Mouse (Mus musculus): Measurements from ENCODE around the gene Inava. TPM values are rescaled to one million over a fixed set of nuclear protein-coding genes. Genes with fewer than 3 reads are reported as not detected.
A peak's percentile ranks its signal among the peaks of the same experiment; 100 is the strongest.

The Inava gene
- polyA plus RNA-seq, 1 experiment from 2014 or later = 23.2 TPM

DNA sequence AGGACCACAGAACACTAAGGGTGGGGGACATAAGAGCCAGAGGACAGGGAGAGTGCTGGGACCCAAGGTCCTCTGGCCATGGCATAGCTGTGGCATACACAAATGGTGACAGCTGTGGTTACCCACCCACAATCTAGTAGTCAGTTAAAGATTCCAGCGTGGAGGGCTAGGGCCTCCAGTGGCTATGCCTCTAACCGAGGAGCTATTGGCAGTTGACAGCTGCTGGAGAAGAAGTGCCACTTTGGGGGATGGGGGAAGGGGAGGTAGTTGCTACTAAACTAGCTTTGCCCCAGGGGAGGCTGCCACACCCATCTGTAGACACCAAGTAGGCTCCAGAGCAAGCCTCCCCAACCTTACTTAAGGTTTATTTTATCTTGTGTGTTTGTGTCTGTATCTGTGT, 19.4 kb upstream of the Inava start:
- H3K27ac ChIP-seq = no peak overlapping the region
- 47% methylated on average over 2 of the region's 2 CpGs for WGBS
- H3K36me3 ChIP-seq (replicated peaks) = no peaks in the 10 kb centered on the region
- no peaks in the 10 kb centered on the region for H3K9me3 ChIP-seq
- H3K4me3 ChIP-seq = no peak overlapping the region
- H3K27me3 ChIP-seq (ENCODE audit: poor library complexity, severe bottlenecking) = peaks cover 37% of the 10 kb centered on the region
- H3K4me1 ChIP-seq = peaks cover 15% of the 10 kb centered on the region
- DNase-seq (ENCODE audit: extremely low spot score, low spot score) = no peak

GRCm38 (mm10) chr1:136249662-136250061, 15.6 kb upstream of the Inava start:
- WGBS = 75% methylated on average over 5 of the region's 5 CpGs

GRCm38 (mm10) chr1:136247393-136247792, 13.3 kb upstream of the Inava start:
- Histone ChIP-seq H3K27ac (no peak overlapping the region), H3K36me3 (replicated peaks) (no peaks in the 10 kb centered on the region), H3K27me3 (ENCODE audit: poor library complexity, severe bottlenecking) (no peaks in the 10 kb centered on the region), H3K4me1 (no peaks in the 10 kb centered on the region), H3K9me3 (no peaks in the 10 kb centered on the region), H3K4me3 (no peak overlapping the region)
- DNase-seq (ENCODE audit: extremely low spot score, low spot score) = no peak
- WGBS = 94% methylated on average over 5 of the region's 5 CpGs

More at GRCm38 (mm10) chr1:136249662-136250061, 15.6 kb upstream of the Inava start:
- H3K9me3 ChIP-seq = no peaks in the 10 kb centered on the region
- DNase-seq (ENCODE audit: extremely low spot score, low spot score) = no peak
- H3K4me1 ChIP-seq = peaks cover under 1% of the 10 kb centered on the region; the same call in 1 of the 2 replicates
- no peak overlapping the region for H3K4me3 ChIP-seq
- H3K27ac ChIP-seq = no peak overlapping the region
- H3K27me3 ChIP-seq (ENCODE audit: poor library complexity, severe bottlenecking) = 0 out of 2 replicates have a peak, but pooled peaks cover under 1% of the 10 kb centered on the region
- H3K36me3 ChIP-seq (replicated peaks) = no peaks in the 10 kb centered on the region

DNA sequence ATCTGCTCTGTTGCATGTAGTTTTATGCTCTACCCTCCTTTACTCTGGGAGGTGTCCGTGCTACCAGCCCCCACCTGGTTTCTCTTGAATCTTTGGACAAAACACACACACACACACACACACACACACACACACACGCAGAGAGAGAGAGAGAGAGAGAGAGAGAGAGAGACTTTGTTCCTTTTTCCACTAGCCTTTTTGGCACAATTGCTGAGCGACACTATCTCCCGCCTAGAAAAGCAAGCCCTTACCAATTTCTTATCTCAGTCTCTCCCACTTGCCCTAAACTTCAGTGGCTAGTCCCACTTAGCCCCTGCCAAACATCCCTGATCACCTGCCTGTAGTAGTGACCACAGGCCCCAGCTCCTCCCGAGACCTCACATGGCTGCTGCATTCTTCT, 10.4 kb upstream of the Inava start:
- no peaks in the 10 kb centered on the region for H3K27me3 ChIP-seq (ENCODE audit: poor library complexity, severe bottlenecking)

DNA sequence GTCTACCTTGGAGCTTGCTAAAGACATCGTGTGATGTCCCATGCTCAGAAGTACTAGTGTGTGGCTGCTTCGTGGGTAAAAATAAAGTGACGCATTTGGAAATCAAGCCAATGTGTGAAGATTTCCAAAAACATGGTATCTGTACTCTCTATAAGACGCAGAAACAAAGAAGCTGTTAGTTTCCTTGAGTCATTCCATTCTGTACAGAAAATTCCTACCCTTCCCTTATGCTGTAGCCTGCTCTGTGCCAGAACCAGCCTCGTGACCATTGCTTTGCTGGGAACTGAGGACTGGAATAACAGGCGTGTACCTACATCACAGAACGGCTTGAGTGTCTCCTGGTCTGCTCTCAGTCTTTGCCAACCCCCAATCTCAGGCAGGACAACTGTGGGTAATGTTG, 7.7 kb upstream of the Inava start:
- Histone ChIP-seq H3K27me3 (ENCODE audit: poor library complexity, severe bottlenecking) (peaks cover 6% of the 10 kb centered on the region; the same call in 1 of the 2 replicates), H3K4me1 (no peaks in the 10 kb centered on the region), H3K4me3 (no peak overlapping the region), H3K36me3 (replicated peaks) (no peaks in the 10 kb centered on the region), H3K9me3 (no peaks in the 10 kb centered on the region), H3K27ac (no peak overlapping the region)
- DNase-seq (ENCODE audit: extremely low spot score, low spot score) = no peak
- 90% methylated on average over 7 of the region's 7 CpGs for WGBS

More for the DNA sequence above, 10.4 kb upstream of the Inava start:
- no peaks in the 10 kb centered on the region for H3K9me3 ChIP-seq
- WGBS = 93% methylated on average over 4 of the region's 5 CpGs
- no peak overlapping the region for H3K27ac ChIP-seq
- H3K36me3 ChIP-seq (replicated peaks) = no peaks in the 10 kb centered on the region
- H3K4me3 ChIP-seq = no peak overlapping the region
- H3K4me1 ChIP-seq = no peaks in the 10 kb centered on the region
- DNase-seq (ENCODE audit: extremely low spot score, low spot score) = no peak

DNA sequence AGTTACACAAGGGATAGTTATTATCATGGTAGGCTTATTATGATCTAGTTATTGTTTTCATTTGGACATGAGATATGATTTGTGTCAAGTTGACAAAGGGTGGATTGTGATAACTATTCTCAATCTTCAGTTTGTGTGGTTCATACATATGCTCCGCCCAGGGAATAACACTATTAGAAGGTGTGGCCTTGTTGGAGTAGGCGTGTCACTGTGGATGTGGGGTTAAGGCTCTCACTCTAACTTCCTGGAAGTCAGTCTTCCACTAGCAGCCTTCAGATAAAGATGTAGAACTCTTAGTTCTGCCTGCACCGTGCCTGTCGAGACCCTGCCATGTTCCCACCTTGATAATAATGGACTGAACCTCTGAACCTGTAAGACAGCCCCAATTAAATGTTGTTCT, 4.4 kb upstream of the Inava start:
- no peaks in the 10 kb centered on the region for H3K9me3 ChIP-seq

GRCm38 (mm10) chr1:136234595-136235092, 580 bp upstream of the Inava start:
- peaks cover 50% of the 10 kb centered on the region for H3K4me1 ChIP-seq
- H3K27ac ChIP-seq = peak overlapping the region; percentile 95
- no peak for DNase-seq (ENCODE audit: extremely low spot score, low spot score)
- H3K9me3 ChIP-seq = no peaks in the 10 kb centered on the region
- peaks cover 36% of the 10 kb centered on the region for H3K27me3 ChIP-seq (ENCODE audit: poor library complexity, severe bottlenecking)
- H3K36me3 ChIP-seq (replicated peaks) = no peaks in the 10 kb centered on the region
- peak overlapping the region; percentile 72 for H3K4me3 ChIP-seq
- under 1% methylated on average over 9 of the region's 9 CpGs for WGBS

More for the DNA sequence above, 4.4 kb upstream of the Inava start:
- WGBS = 87% methylated on average over 4 of the region's 4 CpGs
- H3K4me1 ChIP-seq = peaks cover 16% of the 10 kb centered on the region
- no peak for DNase-seq (ENCODE audit: extremely low spot score, low spot score)
- H3K27ac ChIP-seq = no peak overlapping the region
- H3K27me3 ChIP-seq (ENCODE audit: poor library complexity, severe bottlenecking) = peaks cover 24% of the 10 kb centered on the region
- H3K36me3 ChIP-seq (replicated peaks) = no peaks in the 10 kb centered on the region
- H3K4me3 ChIP-seq = no peak overlapping the region

DNA sequence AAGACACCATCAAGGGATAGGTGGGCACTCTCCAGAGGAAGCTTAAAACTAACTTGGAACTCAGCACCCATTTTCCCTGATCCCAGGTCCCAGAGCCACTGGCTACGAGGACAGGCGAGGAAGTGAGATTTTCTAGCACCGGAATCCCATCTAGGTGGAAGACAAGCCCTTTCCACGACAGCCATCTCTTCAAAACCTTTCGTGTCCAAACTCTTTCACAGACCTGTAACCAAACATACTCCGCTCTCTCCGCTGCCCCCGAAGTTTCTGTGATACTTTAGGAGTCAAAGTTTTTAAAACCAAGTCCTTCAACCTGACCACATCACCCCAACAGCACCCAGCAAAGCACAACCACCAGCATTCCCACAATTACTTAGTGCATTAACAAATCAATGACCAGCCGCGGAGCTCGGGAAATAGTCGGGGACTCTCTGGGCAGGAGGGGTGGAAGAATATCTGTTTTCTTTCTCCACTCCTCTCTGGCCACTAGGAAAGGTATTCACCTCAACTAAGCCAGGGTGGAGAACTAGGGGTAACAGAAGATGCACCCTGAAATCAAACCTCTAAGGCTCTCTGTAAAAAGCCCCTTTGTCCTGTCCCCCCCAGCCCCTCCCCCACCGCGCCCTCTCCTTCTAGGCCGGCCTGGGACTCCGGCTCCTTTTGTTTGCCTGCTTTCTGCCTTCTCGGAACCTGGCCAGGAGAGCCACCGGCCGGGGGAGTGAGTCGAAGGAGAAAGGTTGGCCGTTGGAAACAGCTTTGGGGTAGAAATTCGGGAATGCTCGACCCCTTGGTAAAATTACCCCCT, 876 bp downstream of the Inava start:
- under 1% methylated on average over 23 of the region's 23 CpGs for WGBS
- peaks cover 64% of the 10 kb centered on the region for H3K4me1 ChIP-seq
- H3K4me3 ChIP-seq = peak overlapping the region; percentile 72
- no peaks in the 10 kb centered on the region for H3K9me3 ChIP-seq
- peak; percentile 64 for DNase-seq (ENCODE audit: extremely low spot score, low spot score)
- peak overlapping the region; percentile 95 for H3K27ac ChIP-seq
- peaks cover 37% of the 10 kb centered on the region for H3K27me3 ChIP-seq (ENCODE audit: poor library complexity, severe bottlenecking)
- H3K36me3 ChIP-seq (replicated peaks) = peaks cover 4% of the 10 kb centered on the region

- Histone ChIP-seq H3K36me3 (replicated peaks) (peaks cover 11% of the 10 kb centered on the region), H3K27ac (peak overlapping the region; percentile 95), H3K27me3 (ENCODE audit: poor library complexity, severe bottlenecking) (peaks cover 37% of the 10 kb centered on the region), H3K4me3 (peak overlapping the region; percentile 72), H3K4me1 (peaks cover 70% of the 10 kb centered on the region), H3K9me3 (no peaks in the 10 kb centered on the region)
- 2% methylated on average over 9 of the region's 9 CpGs for WGBS
- peak; percentile 44 for DNase-seq (ENCODE audit: extremely low spot score, low spot score)
Measured at GRCm38 (mm10) chr1:136232285-136232926, 1.7 kb downstream of the Inava start.

- Histone ChIP-seq H3K27me3 (ENCODE audit: poor library complexity, severe bottlenecking) (peaks cover 34% of the 10 kb centered on the region), H3K4me3 (peak overlapping the region; percentile 72), H3K4me1 (peaks cover 70% of the 10 kb centered on the region), H3K36me3 (replicated peaks) (peaks cover 19% of the 10 kb centered on the region), H3K9me3 (no peaks in the 10 kb centered on the region), H3K27ac (peak overlapping the region; percentile 80)
- 3% methylated on average over 6 of the region's 6 CpGs for WGBS
- DNase-seq (ENCODE audit: extremely low spot score, low spot score) = no peak
Measured at GRCm38 (mm10) chr1:136231596-136231995, 2.5 kb downstream of the Inava start.

- no peak for DNase-seq (ENCODE audit: extremely low spot score, low spot score)
- peak overlapping the region; percentile 72 for H3K4me3 ChIP-seq
- peaks cover 73% of the 10 kb centered on the region for H3K4me1 ChIP-seq
- peaks cover 33% of the 10 kb centered on the region for H3K36me3 ChIP-seq (replicated peaks)
- 19% methylated on average over 11 of the region's 11 CpGs for WGBS
- H3K27ac ChIP-seq = peak overlapping the region; percentile 80
- H3K27me3 ChIP-seq (ENCODE audit: poor library complexity, severe bottlenecking) = peaks cover 20% of the 10 kb centered on the region
- no peaks in the 10 kb centered on the region for H3K9me3 ChIP-seq
Measured at GRCm38 (mm10) chr1:136230201-136230600, 3.9 kb downstream of the Inava start.

DNA sequence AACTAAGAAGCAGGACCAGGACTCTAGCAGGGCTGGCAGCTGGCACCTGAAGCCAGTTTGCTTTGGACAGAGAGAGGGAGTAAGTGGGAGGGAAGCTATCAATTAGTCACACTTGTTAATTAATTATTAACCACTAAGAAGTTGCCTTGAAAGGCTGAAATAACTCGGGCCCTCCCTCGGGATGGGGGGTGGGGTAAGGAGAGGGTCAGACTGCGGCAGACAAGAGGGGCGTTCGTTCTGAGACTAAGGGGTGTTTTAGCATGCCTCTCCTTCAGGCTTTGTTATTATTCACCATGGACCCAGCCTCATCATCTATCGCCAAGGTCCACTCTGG, 5.1 kb downstream of the Inava start:
- peaks cover 45% of the 10 kb centered on the region for H3K36me3 ChIP-seq (replicated peaks)
- no peak for DNase-seq (ENCODE audit: extremely low spot score, low spot score)
- H3K9me3 ChIP-seq = no peaks in the 10 kb centered on the region
- H3K4me3 ChIP-seq = peak overlapping the region; percentile 72; the same call in 1 of the 2 replicates
- H3K27me3 ChIP-seq (ENCODE audit: poor library complexity, severe bottlenecking) = peaks cover 16% of the 10 kb centered on the region; the same call in 1 of the 2 replicates
- peak overlapping the region; percentile 80 for H3K27ac ChIP-seq
- peaks cover 62% of the 10 kb centered on the region for H3K4me1 ChIP-seq
- 7% methylated on average over 6 of the region's 6 CpGs for WGBS

Measured in forebrain, embryonic 10.5 days (tissue).